Mouse (Mus musculus): ENCODE data around the gene Olfr1462. TPM values are rescaled to one million over a fixed set of nuclear protein-coding genes. Genes with fewer than 3 reads are reported as not detected.

The Olfr1462 gene
- not detected for polyA plus RNA-seq (2014; fragmentation: Illumina TruSeq; extraction: RNeasy Lipid Tissue Mini Kit (QIAGEN cat#74804); ENCODE audit: low read depth, low replicate concordance)

GRCm38 (mm10) chr19:13185434-13185833 is at the start of gene Olfr1462:
Olfr1462 (plus strand) TSS chr19:13185734.

DNA sequence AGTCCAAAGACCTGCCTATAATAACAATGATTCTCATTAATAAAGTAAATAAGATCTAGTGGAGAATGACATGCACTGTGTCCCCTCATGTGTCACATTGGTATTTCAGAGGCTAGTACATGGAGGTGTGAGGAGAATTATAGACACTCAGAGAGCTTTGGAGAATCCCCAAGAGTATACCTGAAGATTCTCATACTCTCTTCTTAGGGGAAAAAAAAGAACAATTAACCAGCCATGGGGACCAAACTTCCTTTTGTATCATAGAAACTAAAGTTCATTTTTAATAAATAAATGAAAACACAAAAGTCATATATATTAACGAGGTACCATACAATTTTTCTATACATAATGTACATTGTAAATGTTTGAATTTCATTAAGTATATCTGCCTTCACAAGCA is 36.1 kb upstream of the Olfr1462 start, which contains the start of gene Olfr1459:
Gene Olfr1459, minus strand, starts transcription at position 101 of the 400 bp plus-strand sequence.

DNA sequence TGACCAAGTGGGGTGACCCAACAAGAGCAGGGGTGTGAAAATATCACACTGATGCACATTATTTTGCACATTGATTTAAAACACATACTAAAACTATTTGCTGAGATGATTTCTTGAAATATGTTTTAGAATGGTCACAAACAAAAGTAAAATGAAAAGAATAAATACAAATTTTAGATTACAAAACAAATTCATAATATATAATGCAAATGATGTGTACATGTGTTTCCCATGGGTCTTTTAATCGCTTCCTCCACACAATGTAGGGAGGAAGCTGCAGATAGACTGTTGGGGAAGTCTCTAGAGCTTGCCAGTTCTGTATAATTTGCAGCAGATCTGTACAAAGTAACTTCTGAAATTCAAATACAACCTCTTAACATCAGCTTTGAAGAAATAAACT is 22.8 kb upstream of the Olfr1462 start, which contains the start of gene Olfr1461:
Gene Olfr1461, plus strand, starts transcription at position 301 of the 400 bp plus-strand sequence.

GRCm38 (mm10) chr19:13231028-13231427 is 45.5 kb downstream of the Olfr1462 start, which contains the start of gene Olfr1463:
Olfr1463 (plus strand) TSS chr19:13231328.

Other genes with a start within 250 kb of the Olfr1462 start
- not detected for gene Olfr1450, start 235.5 kb upstream of the Olfr1462 start, polyA plus RNA-seq (2014; fragmentation: Illumina TruSeq; extraction: RNeasy Lipid Tissue Mini Kit (QIAGEN cat#74804); ENCODE audit: low read depth, low replicate concordance)
- not detected for gene Olfr1451, start 190.7 kb upstream of the Olfr1462 start, polyA plus RNA-seq (2014; fragmentation: Illumina TruSeq; extraction: RNeasy Lipid Tissue Mini Kit (QIAGEN cat#74804); ENCODE audit: low read depth, low replicate concordance)
- gene Olfr1453, start 157.4 kb upstream of the Olfr1462 start, polyA plus RNA-seq (2014; fragmentation: Illumina TruSeq; extraction: RNeasy Lipid Tissue Mini Kit (QIAGEN cat#74804); ENCODE audit: low read depth, low replicate concordance), result not detected
- not detected for gene Olfr1454, start 125.1 kb upstream of the Olfr1462 start, polyA plus RNA-seq (2014; fragmentation: Illumina TruSeq; extraction: RNeasy Lipid Tissue Mini Kit (QIAGEN cat#74804); ENCODE audit: low read depth, low replicate concordance)
- not detected for gene Olfr1457, start 87.8 kb upstream of the Olfr1462 start, polyA plus RNA-seq (2014; fragmentation: Illumina TruSeq; extraction: RNeasy Lipid Tissue Mini Kit (QIAGEN cat#74804); ENCODE audit: low read depth, low replicate concordance)
- gene Olfr1458, start 79.0 kb upstream of the Olfr1462 start, polyA plus RNA-seq (2014; fragmentation: Illumina TruSeq; extraction: RNeasy Lipid Tissue Mini Kit (QIAGEN cat#74804); ENCODE audit: low read depth, low replicate concordance), result not detected
- not detected for gene Olfr1459, start 36.2 kb upstream of the Olfr1462 start, polyA plus RNA-seq (2014; fragmentation: Illumina TruSeq; extraction: RNeasy Lipid Tissue Mini Kit (QIAGEN cat#74804); ENCODE audit: low read depth, low replicate concordance)
- not detected for gene Olfr1461, start 22.7 kb upstream of the Olfr1462 start, polyA plus RNA-seq (2014; fragmentation: Illumina TruSeq; extraction: RNeasy Lipid Tissue Mini Kit (QIAGEN cat#74804); ENCODE audit: low read depth, low replicate concordance)
- not detected for gene Olfr1463, start 45.6 kb downstream of the Olfr1462 start, polyA plus RNA-seq (2014; fragmentation: Illumina TruSeq; extraction: RNeasy Lipid Tissue Mini Kit (QIAGEN cat#74804); ENCODE audit: low read depth, low replicate concordance)
- gene Olfr1465, start 129.8 kb downstream of the Olfr1462 start, polyA plus RNA-seq (2014; fragmentation: Illumina TruSeq; extraction: RNeasy Lipid Tissue Mini Kit (QIAGEN cat#74804); ENCODE audit: low read depth, low replicate concordance), result not detected
- gene Olfr1466, start 153.1 kb downstream of the Olfr1462 start, polyA plus RNA-seq (2014; fragmentation: Illumina TruSeq; extraction: RNeasy Lipid Tissue Mini Kit (QIAGEN cat#74804); ENCODE audit: low read depth, low replicate concordance), result not detected
- not detected for gene Olfr1467, start 176.5 kb downstream of the Olfr1462 start, polyA plus RNA-seq (2014; fragmentation: Illumina TruSeq; extraction: RNeasy Lipid Tissue Mini Kit (QIAGEN cat#74804); ENCODE audit: low read depth, low replicate concordance)
- gene Olfr1469, start 222.1 kb downstream of the Olfr1462 start, polyA plus RNA-seq (2014; fragmentation: Illumina TruSeq; extraction: RNeasy Lipid Tissue Mini Kit (QIAGEN cat#74804); ENCODE audit: low read depth, low replicate concordance), result not detected